Mouse (Mus musculus) stomach, postnatal 0 days (tissue): ENCODE measurements around the gene Mknk1. TPM values are rescaled to one million over a fixed set of nuclear protein-coding genes. Genes with fewer than 3 reads are reported as not detected.

ENCODE experiments used
- ATAC-seq: fragments of 200-750 bp; cut with Nextera tagmentation; 2 replicates; pipeline ENCODE4 v1.8.0; 2017; ENCODE audit not compliant: low FRiP score, low TSS enrichment
- DNase-seq: peaks from one replicate; pipeline ENCODE4 v3.0.0-alpha.2; 2016; ENCODE audit warnings: low spot score
- H3K27ac ChIP-seq: fragments of 300-500 bp; sonication (generic); replicated peaks from 2 replicates; pipeline ENCODE4 v1.5.1; 2014; ENCODE audit warnings: mild to moderate bottlenecking, control low read depth
- H3K27me3 ChIP-seq: fragments of 300-500 bp; sonication (generic); 2 replicates; pipeline ENCODE4 v1.6.1; 2014; ENCODE audit warnings: low read length; ENCODE audit not compliant: control insufficient read depth, insufficient read depth
- H3K36me3 ChIP-seq: fragments of 300-500 bp; sonication (generic); 2 replicates; pipeline ENCODE4 v1.6.1; 2014; ENCODE audit warnings: low read length, mixed read lengths; ENCODE audit not compliant: control insufficient read depth, insufficient read depth
- H3K4me1 ChIP-seq: fragments of 300-500 bp; sonication (generic); replicated peaks from 2 replicates; pipeline ENCODE4 v1.6.1; 2014; ENCODE audit warnings: antibody characterized with exemption; ENCODE audit not compliant: control insufficient read depth, insufficient read depth
- H3K4me2 ChIP-seq: fragments of 300-500 bp; sonication (generic); replicated peaks from 2 replicates; pipeline ENCODE4 v1.6.1; 2014; ENCODE audit warnings: low read depth, mild to moderate bottlenecking, control low read depth, moderate library complexity
- H3K4me3 ChIP-seq: fragments of 300-500 bp; sonication (generic); 2 replicates; pipeline ENCODE4 v1.5.1; 2014; ENCODE audit warnings: low read depth, low read length, control low read depth
- H3K9ac ChIP-seq: fragments of 300-500 bp; sonication (generic); 2 replicates; pipeline ENCODE4 v1.6.1; 2014; ENCODE audit warnings: mild to moderate bottlenecking, low read length, control low read depth, mixed read lengths
- H3K9me3 ChIP-seq: fragments of 300-500 bp; sonication (generic); 2 replicates; pipeline ENCODE4 v1.6.1; 2016; ENCODE audit warnings: low read length; ENCODE audit not compliant: control insufficient read depth
- CTCF ChIP-seq: IDR thresholded peaks from 2 replicates; pipeline ENCODE4 v1.5.1; 2016; ENCODE audit warnings: antibody characterized with exemption, low read depth, mild to moderate bottlenecking, moderate library complexity
- EP300 ChIP-seq: optimal IDR thresholded peaks from 2 replicates; pipeline ENCODE3; 2016; ENCODE audit warnings: antibody characterized with exemption
- WGBS: fragments of 180-500 bp; shearing (Covaris S2); extraction: QIAGEN DNeasy Blood & Tissue Kit; methylation state at CpG from one replicate; pipeline ENCODE4 v1.1.7; 2014; 5-methylcytosine and 5-hydroxymethylcytosine counted together
- polyA plus RNA-seq: library from polyadenylated mRNA; unstranded; fragments of >200 nt; fragmentation: Nextera tagmentation; extraction: Ambion mirVana; gene quantifications from 2 replicates; pipeline ENCODE4 v1.2.1, GENCODE M21; 2015

Mknk1 gene
- polyA plus RNA-seq, 1 experiment from 2014 or later, result 11.6 TPM

- Histone ChIP-seq H3K4me1 (no peaks in the 10 kb centered on the region), H3K4me2 (no peak overlapping the region), H3K27me3 (no peaks in the 10 kb centered on the region), H3K27ac (no peak overlapping the region), H3K4me3 (no peak overlapping the region), H3K36me3 (peaks cover 12% of the 10 kb centered on the region; the same call in 1 of the 2 replicates), H3K9ac (no peak overlapping the region), H3K9me3 (no peaks in the 10 kb centered on the region)
- ATAC-seq (no peak), DNase-seq (no peak)
- TF ChIP-seq EP300 (no peak), CTCF (no peak)
- 64% methylated on average over 6 of the region's 6 CpGs for WGBS
Measured at GRCm38 (mm10) chr4:115855100-115855499, 16.1 kb downstream of the Mknk1 start.

- no peaks in the 10 kb centered on the region for H3K9me3 ChIP-seq
- H3K4me1 ChIP-seq, result no peaks in the 10 kb centered on the region
- peaks cover 12% of the 10 kb centered on the region; the same call in 1 of the 2 replicates for H3K36me3 ChIP-seq
- H3K9ac ChIP-seq, result no peak overlapping the region
- no peak overlapping the region for H3K4me2 ChIP-seq
- DNase-seq (no peak), ATAC-seq (no peak)
- 60% methylated on average over 4 of the region's 4 CpGs for WGBS
- no peak overlapping the region for H3K27ac ChIP-seq
- no peaks in the 10 kb centered on the region for H3K27me3 ChIP-seq
- H3K4me3 ChIP-seq, result no peak overlapping the region
- TF ChIP-seq EP300, result no peak
- no peak for TF ChIP-seq CTCF
Measured at GRCm38 (mm10) chr4:115855609-115856008, 16.6 kb downstream of the Mknk1 start.

- Histone ChIP-seq H3K27me3 (no peaks in the 10 kb centered on the region), H3K9ac (no peak overlapping the region), H3K4me3 (no peak overlapping the region), H3K27ac (no peak overlapping the region), H3K9me3 (no peaks in the 10 kb centered on the region), H3K4me1 (no peaks in the 10 kb centered on the region), H3K4me2 (no peak overlapping the region), H3K36me3 (peaks cover 12% of the 10 kb centered on the region; the same call in 1 of the 2 replicates)
- WGBS, result 86% methylated on average over 4 of the region's 4 CpGs
- no peak for DNase-seq
- ATAC-seq, result no peak
- TF ChIP-seq CTCF, result no peak
- TF ChIP-seq EP300, result no peak
Measured at GRCm38 (mm10) chr4:115856282-115856681, 17.3 kb downstream of the Mknk1 start.

- H3K9ac ChIP-seq, result no peak overlapping the region
- WGBS, result 78% methylated on average over 9 of the region's 9 CpGs
- TF ChIP-seq EP300 (no peak), CTCF (no peak)
- no peak overlapping the region for H3K4me2 ChIP-seq
- no peaks in the 10 kb centered on the region for H3K27me3 ChIP-seq
- no peak overlapping the region for H3K27ac ChIP-seq
- DNase-seq, result no peak
- peaks cover 12% of the 10 kb centered on the region; the same call in 1 of the 2 replicates for H3K36me3 ChIP-seq
- H3K4me1 ChIP-seq, result no peaks in the 10 kb centered on the region
- H3K9me3 ChIP-seq, result no peaks in the 10 kb centered on the region
- ATAC-seq, result no peak
- H3K4me3 ChIP-seq, result no peak overlapping the region
Measured at GRCm38 (mm10) chr4:115857293-115857883, 18.4 kb downstream of the Mknk1 start.

- no peaks in the 10 kb centered on the region for H3K9me3 ChIP-seq
- TF ChIP-seq EP300 (no peak), CTCF (no peak)
- WGBS, result 69% methylated on average over 7 of the region's 7 CpGs
Measured at GRCm38 (mm10) chr4:115863352-115863751, 24.4 kb downstream of the Mknk1 start.

GRCm38 (mm10) chr4:115863880-115864279 is 24.9 kb downstream of the Mknk1 start:
- peaks cover 5% of the 10 kb centered on the region; the same call in 1 of the 2 replicates for H3K36me3 ChIP-seq
- ATAC-seq (no peak), DNase-seq (no peak)
- TF ChIP-seq EP300 (no peak), CTCF (no peak)
- H3K27me3 ChIP-seq, result no peaks in the 10 kb centered on the region
- no peak overlapping the region for H3K4me2 ChIP-seq
- H3K4me1 ChIP-seq, result no peaks in the 10 kb centered on the region
- 29% methylated on average over 10 of the region's 10 CpGs for WGBS
- H3K4me3 ChIP-seq, result no peak overlapping the region
- no peaks in the 10 kb centered on the region for H3K9me3 ChIP-seq
- H3K27ac ChIP-seq, result no peak overlapping the region
- no peak overlapping the region for H3K9ac ChIP-seq

More at GRCm38 (mm10) chr4:115863352-115863751, 24.4 kb downstream of the Mknk1 start:
- Histone ChIP-seq H3K27ac (no peak overlapping the region), H3K27me3 (no peaks in the 10 kb centered on the region), H3K36me3 (peaks cover 5% of the 10 kb centered on the region; the same call in 1 of the 2 replicates), H3K4me3 (no peak overlapping the region), H3K4me1 (no peaks in the 10 kb centered on the region), H3K9ac (no peak overlapping the region), H3K4me2 (no peak overlapping the region)
- DNase-seq, result no peak
- ATAC-seq, result no peak
